Mouse (Mus musculus) spleen, adult 18-20 months (tissue): ENCODE data around the gene Cyb561a3.

Source experiments
- DNase-seq, 2 experiments: peaks; one replicate each; pipeline ENCODE4 v3.0.0; 2022; ENCODE audit warnings: mixed read lengths in 2 of 2

The Cyb561a3 gene

DNA sequence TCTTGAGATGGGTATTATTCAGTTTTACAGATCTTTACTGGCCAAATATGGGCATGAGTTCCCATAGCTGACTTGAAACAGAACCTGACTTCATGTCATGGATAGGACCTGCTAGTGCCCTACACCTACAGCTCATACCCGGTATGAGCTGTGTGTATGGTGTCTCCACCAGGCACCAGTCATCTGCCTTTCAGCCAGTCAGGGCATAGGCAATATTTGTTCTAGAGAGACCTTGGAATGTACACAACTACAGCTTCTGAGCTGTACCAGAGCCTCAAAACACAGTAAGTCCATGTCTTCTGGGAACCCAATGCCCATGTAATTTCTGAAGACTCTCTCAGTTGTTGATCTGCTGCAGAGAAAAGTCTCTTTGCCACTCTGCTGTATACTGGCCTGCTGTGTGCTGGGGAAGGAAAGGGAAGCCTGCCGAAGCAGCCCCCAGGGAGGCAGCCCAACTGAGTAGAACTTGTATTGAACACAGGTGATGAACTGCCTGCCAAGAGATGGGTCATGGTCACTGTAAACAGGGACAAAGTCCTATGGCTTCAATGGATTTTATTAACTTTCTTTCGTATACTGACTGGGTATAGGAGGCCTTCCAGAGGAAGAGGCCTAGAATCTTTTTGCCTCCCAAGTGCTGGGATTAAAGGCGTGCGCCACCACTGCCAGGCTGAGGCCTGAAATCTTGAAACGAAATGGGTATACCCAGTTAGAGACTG, 14.8 kb downstream of the Cyb561a3 start:
- DNase-seq: no peak

DNA sequence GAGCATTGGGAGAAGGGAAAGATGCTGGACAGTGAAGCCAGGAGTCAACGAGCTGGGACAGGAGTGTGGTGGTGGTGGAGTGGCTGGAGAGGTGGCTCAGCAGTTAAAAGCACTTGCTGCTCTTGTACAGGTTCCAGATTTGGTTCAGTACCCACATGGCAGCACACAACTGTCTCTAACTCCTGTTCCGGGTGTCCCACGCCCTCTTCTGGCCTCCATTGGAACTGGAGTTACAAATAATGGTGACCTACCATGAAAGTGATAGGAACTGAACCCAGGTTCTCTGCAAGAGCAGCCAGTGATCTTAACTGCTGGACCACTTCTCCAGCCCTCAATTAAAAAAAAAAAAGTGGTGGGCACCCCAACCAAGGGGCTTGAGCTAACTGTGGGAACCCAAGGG, 21.2 kb downstream of the Cyb561a3 start:
- DNase-seq: no peak

DNA sequence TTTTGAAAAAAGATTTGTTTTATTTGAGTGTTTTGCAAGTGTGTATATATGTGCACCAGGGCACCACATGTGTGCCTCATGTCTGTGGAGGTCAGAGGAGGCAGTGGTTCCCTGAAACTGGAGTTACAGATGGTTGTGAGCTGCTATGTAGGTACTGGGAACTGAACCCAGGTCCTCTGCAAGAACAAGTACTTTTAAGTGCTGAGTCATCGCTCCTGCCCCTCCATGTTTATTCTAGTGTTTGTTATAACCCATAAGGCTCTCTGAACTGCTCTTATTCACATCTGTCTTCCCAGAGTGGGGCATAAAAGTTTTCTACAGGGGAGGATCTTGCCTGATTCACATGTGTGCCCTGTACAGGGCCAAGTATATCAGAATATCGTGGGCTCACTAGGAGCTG, 22.7 kb downstream of the Cyb561a3 start:
- DNase-seq: no peak

DNA sequence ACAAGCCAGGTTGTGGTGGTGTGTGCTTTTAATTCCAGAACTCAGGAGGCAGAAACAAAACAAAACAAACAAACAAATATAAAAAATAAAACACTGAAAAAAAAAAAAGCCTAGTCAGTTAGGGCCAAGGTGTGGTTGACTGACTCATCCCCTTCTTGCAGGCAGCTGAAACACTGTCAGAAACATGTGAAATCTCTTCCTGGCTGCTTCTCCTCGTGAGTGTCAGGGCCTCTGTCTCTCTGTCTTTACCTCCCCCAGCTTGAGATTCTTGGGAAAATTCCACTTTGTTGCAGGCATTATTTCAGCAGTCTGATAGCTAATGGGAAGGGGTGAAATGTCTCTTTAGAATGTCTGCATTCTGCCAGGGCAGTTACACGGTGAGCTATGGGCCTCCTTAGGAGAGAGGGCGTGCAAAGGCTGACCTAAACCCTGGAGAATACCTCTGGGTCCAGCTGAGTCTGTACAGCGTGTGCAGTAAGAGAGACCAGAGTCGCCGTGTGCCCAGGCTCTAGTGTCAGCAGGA, 25.3 kb downstream of the Cyb561a3 start:
- DNase-seq: no peak

DNA sequence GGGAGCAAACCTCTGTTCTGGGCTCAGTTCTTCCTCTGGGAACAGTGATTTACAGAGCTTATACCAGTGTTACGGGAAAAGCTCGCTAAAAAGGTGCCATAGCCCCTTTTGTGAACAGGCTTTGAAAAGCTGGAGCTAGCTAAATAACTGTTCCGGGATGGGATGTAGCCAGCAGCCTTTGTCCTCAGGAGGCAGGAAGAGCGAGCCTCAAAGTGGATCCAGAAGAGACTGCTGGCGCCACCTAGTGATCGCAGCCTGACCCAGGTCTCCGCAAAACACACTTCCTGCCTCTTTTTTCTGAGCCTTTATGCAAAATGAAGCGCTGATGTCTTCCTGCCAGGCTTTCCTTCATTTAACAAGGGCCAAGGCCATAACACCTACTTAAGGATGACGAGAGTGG, 25.8 kb downstream of the Cyb561a3 start:
- DNase-seq: peak; percentile 76 to 88

DNA sequence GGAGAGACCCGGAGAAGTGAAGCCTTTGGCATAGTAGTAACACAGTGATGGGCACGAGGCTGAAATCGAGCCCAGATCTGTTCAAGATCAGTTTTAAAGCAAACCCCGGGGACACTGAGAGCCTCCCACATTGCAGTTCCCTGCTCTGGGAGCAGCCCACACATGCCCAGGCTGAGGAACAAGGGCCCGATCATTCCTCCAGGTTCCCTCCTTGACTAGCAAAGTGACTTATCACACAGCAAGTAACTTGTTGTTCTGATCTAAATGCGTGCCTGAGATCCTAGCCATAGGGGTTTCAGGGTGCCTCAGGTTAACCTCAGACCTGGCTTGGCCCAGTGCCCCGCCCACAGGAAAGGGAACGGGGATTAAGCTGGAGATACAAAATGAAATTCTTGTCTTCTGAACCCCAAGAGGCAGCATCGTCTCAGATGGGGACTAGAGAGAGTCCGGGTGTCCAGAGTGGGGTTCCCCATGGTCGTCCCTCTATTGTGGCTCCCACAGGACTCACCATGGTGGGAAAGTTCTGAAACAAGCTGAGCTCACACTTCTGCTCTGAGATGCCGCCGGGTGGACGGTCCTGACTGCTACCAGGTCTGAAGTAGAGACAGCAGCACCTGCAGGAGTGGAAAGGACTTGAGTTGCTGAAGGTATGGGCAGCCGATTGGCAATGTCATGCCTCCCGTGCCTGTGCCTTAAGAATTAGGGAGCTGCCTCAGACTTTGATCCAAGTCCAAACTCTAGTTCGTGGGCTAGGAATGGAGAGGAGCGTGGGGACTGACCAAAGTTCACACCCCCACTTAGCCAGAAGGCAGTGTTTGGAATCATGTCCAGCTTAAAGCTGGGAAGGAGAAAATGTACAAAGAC, 26.9 kb downstream of the Cyb561a3 start:
- no peak for DNase-seq

DNA sequence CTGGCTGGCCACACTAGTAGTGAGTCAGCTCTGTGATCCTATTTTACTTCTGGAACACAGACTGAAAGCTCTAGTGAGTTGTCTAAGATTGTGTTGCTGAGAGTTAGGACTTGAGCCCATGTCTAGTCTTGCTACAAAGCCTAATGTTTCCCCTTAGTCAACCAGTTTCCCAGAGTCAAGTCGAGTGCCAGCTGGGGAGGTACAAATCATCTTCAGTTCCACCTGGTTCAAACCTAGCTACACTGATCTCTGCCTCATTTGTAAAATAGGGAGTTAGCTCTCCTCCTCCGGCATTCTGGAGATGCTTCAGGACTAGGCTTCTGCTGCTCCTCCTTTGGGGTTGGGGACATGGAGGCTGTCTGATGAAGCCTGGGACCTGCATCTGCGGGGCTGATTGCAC, 27.6 kb downstream of the Cyb561a3 start:
- no peak for DNase-seq

DNA sequence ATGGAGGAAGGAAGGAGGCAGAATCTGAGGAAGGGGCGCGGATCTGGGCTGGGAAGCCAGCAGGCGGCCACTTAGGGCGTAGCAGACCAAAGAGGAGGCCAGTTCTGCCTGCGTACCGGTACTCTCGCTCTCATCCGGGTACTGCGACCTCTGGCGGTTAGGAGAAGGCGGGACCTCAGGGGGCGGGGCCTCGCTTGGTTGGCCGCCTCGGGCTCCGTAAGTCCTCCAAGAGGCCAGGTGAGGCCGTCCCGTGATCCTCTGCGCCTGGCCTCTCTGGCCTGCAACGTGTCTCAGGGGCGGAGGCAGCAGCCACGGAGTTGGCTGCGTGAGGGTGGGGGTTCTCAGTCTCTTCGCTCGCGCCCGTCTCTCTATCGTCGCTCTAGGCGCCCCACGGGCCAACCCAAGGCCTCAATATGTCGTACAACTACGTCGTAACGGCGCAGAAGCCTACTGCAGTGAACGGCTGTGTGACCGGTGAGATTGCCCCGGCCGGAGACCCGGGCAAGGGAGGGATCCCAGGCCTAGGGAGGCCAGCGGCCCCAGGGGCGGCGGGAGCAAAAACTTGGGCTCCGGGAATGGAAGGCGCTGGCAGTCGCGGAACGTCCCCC, 28.4 kb downstream of the Cyb561a3 start, which contains the start of the genes Ddb1 and Tkfc:
Ddb1 (plus strand) TSS at position 35 of the 608 bp plus-strand sequence.
Tkfc (minus strand) TSS at position 362 of the 608 bp plus-strand sequence.
- peak; percentile 97 to 99 for DNase-seq

DNA sequence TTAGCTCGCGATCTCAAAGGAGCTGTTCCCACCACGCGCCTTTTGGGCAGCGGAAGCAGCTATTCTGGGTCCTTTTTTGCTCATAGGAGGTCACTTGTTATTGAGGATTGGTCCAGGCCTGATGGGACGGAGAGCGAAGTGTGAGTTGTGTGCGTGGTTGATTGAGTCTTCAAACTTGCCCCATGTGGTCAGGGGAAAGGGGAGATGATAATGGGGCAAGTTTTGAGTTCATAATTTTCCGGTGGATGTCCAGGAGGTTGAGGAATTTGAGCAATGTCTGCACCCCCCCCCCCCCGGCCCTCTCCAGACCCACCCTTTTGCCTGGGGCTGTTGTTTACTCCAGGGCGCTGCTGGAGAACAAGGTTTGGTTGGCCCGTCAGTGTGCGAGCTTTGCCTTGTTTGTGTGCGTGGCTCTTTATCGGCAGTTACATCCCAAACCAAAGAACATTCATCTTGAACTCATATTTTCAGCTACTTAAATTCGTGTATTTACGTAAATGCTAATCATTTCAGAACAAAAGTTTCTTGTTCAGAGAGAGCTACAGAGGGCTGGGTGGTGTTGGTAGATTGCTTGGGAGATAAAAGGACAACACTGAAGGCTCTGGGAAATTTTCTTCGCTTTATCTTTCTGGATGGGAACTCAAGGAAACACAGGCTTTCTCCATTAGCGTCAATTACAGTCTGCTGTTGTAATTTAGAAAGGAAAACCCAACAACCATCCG, 29.1 kb downstream of the Cyb561a3 start:
- no peak for DNase-seq

DNA sequence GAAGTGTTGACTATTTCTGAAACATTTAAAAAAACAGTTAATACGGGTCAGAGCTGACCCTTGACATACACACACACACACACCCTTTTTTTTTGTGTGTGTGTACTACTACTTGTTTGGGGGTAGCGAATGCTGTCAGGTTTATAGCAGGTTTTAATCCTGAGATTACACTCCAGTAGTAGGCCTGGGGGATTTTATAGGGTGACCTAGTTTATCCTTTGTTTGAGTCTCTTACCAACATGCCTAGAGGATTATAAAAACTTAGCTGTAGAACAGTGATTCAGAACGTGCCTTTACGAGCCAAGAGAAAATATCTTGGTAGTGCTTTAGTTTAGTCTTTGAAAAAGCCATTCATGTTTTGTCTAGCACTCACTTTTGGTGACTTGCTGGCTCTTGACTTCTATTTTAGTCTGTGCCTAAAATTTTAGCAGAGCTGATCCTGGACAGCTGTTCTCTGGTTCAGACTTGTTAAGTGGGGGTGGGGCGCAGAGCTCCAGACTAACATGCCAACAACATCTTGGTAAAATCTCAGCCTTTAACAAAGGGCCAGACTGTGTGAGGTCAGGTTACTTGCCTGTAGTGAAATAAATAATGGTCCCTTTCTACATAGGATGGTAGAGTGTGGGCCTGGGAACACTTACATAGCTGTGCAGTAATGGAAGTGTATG, 31.7 kb downstream of the Cyb561a3 start:
- no peak for DNase-seq

DNA sequence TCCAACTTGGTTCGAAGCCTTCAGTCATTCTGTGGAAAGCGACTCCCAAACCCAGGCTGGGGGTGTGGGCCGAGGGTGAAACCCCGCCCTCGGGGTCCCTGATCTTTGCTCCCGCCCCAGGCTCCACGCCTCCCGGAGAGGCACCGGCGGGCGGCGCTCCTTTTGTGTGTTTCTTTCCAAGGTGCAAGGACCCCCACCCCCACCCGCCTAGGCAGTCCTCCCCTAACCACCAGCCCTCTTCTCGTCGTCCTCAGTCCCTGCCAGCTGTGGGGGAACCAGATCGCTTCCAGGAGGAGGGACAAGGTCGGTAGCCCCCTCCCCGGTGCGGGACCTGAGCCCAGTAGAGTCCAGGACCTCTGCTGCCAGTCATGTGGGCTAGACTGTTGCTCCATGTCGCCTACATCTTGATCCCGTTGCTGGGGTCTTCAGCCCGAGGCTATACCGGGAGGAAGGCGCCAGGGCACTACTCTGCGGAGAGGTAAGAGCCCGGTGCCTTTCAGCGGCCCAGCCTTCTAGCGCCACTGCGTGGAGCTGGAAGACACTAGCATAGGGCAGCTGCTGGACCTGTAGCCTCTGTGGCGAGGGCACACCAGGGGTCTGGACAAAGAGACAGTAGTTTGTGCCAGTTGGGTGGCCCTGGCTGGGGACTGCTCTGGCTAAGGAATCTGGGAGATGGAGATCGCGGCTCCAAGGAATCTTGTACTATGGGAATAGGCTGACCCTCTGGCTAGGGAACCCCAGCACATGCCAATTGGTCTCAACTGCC, 57.3 kb downstream of the Cyb561a3 start, which contains the start of gene Vwce:
Vwce (plus strand) TSS at position 108 of the 766 bp plus-strand sequence.
- peak in 1 of 2 experiments; percentile 13 for DNase-seq

DNA sequence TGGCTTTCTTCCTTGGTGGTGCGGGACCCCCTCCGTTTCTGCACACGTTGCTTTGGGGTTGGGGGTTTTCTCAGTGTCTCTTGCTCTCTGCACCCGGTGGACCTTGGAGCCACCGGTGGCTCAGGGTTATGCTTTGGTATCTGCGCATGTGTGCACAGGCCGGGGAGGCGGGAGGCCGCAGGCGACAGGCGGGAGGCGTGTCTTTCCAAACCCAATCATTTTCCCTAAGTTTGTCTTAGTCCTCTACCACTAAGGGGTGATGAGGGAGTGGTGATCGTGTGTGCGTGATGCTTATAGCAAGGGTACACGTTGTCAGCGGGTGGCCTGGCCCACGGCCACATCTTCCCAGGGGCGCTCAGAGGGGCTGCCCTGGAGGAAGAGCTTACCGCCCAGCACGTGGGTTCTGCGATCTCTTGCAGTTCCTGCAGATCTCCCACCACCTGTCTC, 57.9 kb downstream of the Cyb561a3 start:
- DNase-seq: no peak

DNA sequence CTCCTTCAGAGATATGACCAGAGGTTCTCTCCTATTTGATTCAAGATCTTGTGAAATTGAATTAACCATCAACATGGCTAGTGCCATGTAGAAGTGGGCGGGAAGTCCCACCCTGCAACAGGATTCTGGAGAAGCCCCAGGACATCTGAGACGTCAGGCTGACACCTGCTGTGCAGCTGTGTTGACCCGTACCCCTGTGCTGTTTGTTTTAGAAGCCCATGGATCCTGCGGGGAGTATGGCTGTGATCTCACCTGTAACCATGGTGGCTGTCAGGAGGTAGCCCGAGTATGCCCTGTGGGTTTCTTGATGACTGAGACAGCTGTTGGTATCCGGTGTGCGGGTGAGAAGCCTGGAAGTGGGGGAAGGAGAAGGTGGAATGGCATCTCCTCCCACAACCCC, 60.9 kb downstream of the Cyb561a3 start:
- DNase-seq: no peak

DNA sequence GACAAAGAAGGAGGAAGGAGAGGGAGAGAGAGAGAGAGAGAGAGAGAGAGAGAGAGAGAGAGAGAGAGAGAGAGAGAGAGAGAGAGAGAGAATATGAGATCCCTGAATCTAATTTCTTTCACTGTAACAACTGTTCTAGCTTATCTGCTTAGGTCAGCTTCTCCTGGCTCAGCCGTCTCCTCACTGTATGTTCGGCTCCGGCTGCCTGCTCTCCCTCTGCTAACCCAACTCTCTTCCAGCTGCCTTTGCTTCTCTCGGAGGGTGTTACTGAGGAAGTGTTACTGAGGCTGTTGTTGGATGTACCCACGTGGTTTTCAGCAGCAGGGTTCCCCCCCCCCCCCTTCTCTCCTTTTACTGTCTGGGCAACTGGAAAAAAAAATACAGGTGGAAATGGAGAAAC, 63.1 kb downstream of the Cyb561a3 start:
- DNase-seq: no peak

DNA sequence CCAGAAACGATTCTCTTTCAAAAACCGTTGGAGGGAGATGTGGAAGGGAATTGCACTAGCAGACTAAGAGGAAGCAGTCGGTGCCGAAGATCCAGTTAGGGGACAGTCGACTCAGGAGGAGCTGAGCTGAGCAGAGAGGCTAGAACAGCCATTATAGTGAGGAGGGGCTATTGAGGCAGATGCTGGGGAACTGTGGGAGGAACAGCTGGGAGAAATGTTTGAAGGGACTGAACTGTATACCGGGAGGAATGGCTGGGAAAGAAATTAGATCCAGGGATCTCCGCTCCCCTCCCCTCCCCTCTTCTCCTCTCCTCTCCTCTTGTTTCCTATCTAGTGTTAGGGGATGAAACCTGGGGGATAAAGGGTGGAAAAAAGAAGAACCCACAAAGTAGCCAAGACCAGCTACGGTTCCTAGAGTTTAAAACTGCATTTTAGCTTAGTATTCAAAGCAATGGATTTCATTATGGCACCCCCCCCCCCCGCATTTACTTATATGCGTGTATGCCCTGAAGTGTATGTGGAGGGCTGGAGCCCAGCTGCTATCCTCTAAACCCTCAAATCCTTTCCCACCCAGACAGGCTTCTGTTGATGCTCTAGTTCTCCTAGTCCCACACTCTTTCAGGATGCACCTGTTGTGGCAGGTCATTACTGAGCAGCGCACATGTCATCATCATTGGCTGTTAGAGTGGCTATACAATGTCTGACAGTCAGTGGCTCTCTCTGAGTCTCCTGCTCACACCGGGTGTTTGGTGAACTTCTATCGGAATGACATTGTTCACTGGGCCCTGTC, 63.8 kb downstream of the Cyb561a3 start:
- no peak for DNase-seq
